Mouse (Mus musculus) left cerebral cortex, postnatal 25 days (tissue): ENCODE data around the gene Glrx5. TPM values are rescaled to one million over a fixed set of nuclear protein-coding genes. Genes with fewer than 3 reads are reported as not detected.

Source experiments
- DNase-seq, 2 experiments: peaks; one replicate each; pipeline ENCODE4 v3.0.0; 2022; ENCODE audit warnings: low spot score in 2 of 2, mixed read lengths in 1 of 2
- intact Hi-C: fragments of 180-260 bp; cut with DNase I; formaldehyde crosslinking; loops from one replicate; pipeline ENCODE4 v1.15.1; 2025
- total RNA-seq, 2 experiments: library from RNA; stranded (reverse); gene quantifications; 2 replicates each; pipeline ENCODE4 v1.2.3; 2021

The Glrx5 gene
- total RNA-seq, 2 experiments from 2014 or later, result 50.8 to 53.6 TPM

- intact Hi-C loops, result no loop called here
- DNase-seq, result no peak
These were observed 30.0 kb upstream of the Glrx5 start for GRCm38 (mm10) chr12:105002340-105003132.

DNA sequence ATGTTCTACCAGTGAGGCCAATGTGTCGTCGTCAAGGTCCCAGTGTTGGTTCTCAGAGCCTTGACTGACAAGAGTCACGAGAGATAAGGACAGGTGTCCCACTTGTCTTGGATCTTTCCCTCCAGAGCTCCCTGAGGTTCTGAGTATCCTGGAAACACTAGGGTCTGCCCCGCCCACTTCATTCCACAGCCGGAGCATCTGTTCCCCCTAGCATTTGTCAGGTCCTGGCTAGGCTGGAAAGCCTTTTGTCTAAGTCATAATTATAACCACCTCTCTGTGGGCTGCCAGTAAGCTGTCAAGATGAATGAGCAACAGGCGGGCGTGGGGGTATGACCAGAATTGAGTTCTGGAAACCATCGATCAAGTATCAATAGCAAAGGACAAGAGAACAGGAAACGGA is 29.3 kb upstream of the Glrx5 start:
- no peak for DNase-seq
- intact Hi-C loops, result no loop called here

DNA sequence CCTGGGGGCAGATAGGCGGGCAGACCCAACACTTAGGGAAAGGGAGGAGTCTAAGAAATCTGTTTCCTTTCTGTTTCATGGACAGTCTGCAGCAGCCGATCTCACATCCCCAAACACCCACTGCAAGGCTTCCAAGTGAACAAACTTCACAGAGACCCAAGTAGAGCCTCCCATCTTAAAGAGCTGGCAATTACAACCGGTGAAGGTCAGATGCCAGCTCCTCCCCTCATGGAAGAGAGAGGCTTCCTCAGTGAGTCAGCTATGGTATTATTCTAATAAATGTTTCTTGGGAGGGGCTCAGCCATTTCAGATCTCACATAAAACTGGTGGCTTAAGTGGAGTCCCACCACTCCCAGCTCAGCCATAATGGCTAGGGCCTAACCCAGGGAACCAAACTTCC is 28.8 kb upstream of the Glrx5 start:
- no peak for DNase-seq

DNA sequence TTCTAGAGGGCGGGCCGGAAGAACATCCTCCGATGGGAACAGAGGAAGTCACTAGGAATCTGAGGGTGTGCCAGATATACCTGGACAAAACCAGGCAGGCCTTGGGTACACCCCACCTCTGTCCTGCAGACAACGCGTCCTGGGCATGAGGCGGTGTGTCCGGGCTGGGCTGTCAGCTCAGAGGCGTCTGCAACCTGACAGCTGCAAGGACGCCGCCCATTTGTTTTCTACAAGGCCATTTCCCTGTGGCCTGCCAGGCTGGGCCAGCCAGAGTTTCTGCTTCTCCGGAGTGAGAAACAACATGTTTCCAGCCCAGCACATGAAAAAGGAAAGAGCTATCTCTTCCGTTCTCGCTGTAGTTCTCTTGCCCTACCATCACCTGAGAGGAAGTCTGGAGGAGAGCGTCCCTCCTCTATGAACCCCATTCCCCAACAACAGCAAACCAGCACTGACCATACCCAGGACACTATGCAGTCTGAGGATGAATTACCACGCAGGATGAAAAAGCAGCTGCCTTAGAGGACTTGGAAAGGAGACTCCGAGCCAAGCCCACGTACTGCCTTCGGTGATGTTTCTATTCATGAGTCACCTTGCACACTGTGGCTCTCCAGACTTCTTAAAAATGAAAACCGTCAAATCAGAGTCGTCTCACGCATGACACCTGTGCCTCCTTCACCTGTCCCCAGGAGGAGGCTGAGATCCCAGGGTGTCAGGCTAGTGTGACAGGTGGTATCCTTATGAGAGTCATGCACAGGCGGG is 27.4 kb upstream of the Glrx5 start:
- intact Hi-C loops, result loop anchor here (5.0 kb wide), 1 partner anchor 43 kb away; no protein-coding TSS in a partner anchor
- no peak for DNase-seq

More for the DNA sequence above, 28.8 kb upstream of the Glrx5 start:
- intact Hi-C loops, result no loop called here

GRCm38 (mm10) chr12:105005715-105005972 is 26.8 kb upstream of the Glrx5 start:
- intact Hi-C loops, result loop anchor here (5.0 kb wide), 1 partner anchor 43 kb away; no protein-coding TSS in a partner anchor
- no peak for DNase-seq

DNA sequence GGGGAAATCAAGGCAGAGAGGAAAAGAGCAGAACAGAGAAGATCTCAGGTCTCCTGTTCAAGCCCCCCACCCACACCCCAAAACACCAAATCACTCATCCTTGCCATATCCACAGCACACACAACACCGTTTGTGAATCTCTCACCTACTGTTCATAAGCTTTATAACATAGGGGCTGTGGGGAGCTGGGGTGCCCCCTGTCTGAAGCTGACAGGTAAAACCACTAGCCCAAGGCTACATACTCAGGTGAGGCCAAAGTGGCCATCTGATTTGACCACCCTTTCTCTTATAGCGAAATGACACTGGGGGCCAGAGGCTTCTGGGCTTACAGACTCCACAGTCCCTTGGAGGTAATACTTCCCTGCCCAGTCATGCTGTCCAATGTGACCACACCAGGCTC is 24.3 kb upstream of the Glrx5 start:
- intact Hi-C loops, result loop anchor here (5.0 kb wide), 1 partner anchor 46 kb away; no protein-coding TSS in a partner anchor
- DNase-seq, result no peak

DNA sequence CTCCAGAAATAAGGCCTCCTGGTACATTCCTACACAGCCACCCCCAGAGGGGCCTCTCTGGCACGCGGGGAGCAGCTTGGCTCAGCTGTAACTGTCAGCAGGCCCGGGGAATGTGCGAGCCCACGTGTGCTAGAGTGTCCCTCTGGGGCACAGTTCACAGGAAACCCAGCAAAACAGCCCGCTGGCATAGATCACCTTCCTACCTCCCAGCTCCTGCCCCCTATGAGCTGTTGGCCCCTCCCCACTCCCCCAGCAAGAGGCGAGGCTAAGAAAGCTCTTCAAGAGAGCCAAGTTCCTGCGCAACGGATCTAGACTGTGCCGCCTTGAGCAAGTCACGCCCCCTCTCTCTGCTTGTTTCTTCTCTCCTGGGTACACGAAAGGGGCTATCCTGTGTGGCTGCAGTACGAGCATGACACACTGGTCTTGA is 23.7 kb upstream of the Glrx5 start:
- intact Hi-C loops, result loop anchor here (5.0 kb wide), 1 partner anchor 46 kb away; no protein-coding TSS in a partner anchor
- DNase-seq, result no peak

DNA sequence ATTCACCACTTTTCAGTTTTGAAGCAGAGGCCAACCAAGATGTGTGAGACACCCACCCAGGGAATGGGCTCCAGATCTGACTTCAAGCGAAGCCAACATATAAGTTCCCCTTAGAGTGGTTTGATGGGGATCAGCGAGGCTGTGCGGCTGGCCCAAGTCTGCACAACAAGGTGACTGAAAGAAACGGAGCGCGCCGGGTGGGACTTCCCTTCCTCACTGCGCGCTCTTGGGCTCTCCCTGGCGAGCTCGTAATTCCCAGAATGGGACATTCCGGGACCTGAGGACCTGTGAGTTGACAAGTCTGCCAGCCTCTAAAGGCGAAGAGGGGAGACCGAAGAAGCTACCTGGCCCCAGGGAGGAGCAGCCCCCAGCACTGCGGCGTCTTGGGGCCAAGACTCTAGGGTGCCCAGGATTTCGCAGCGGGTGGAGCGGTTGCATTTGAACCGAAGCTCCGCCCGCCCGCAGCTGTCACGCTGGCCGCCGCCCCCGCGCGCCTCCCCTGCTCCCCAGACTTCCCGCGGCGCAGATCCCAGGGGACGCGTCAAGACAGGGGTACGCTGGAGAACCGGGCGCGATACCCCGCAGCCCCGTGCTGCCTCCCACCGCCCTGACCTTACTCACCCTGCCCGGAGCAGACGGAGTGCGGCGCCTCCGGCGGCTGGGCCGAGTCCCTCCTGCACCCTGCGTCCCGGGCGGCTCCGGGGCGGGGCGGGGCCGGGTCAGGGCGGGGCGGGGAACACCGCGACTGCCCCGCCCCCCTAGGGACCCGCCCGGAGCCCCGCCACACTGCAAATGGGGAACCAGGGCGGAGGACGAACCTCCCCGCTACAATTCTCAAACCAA is 22.9 kb upstream of the Glrx5 start, which contains the start of gene Syne3:
TSS of gene Syne3 (minus strand) at position 440 of the 843 bp plus-strand sequence.
- peak; percentile 43 to 66 for DNase-seq
- intact Hi-C loops, result loop anchor here (5.0 kb wide), 1 partner anchor 47 kb away; no protein-coding TSS in a partner anchor

GRCm38 (mm10) chr12:105010213-105010790 is 22.2 kb upstream of the Glrx5 start:
- intact Hi-C loops, result no loop called here
- DNase-seq, result no peak

DNA sequence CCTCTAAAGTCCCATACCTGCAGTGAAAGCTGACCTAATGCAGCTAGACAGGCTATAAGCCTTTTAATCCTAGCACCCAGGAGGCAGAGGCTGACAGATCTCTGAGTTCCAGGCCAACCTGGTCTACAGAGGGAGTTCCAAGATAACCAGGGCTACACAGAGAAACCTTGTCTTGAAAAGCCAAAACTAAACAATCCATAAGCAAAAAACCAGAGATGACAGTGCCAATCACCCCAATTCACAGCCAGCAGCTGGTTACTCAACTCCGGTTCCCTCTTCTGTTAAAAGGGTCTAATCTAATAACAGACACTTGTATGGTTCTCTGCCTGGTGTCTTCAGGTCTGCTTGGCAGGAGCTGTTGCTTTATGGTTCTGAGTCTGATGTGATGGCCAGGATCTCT is 20.9 kb upstream of the Glrx5 start:
- intact Hi-C loops, result no loop called here
- DNase-seq, result no peak

GRCm38 (mm10) chr12:105012314-105012713 is 20.2 kb upstream of the Glrx5 start:
- intact Hi-C loops, result no loop called here

GRCm38 (mm10) chr12:105013065-105013464 is 19.4 kb upstream of the Glrx5 start:
- DNase-seq, result peak; percentile 69 to 91
- intact Hi-C loops, result no loop called here

More at GRCm38 (mm10) chr12:105012314-105012713, 20.2 kb upstream of the Glrx5 start:
- DNase-seq, result no peak

DNA sequence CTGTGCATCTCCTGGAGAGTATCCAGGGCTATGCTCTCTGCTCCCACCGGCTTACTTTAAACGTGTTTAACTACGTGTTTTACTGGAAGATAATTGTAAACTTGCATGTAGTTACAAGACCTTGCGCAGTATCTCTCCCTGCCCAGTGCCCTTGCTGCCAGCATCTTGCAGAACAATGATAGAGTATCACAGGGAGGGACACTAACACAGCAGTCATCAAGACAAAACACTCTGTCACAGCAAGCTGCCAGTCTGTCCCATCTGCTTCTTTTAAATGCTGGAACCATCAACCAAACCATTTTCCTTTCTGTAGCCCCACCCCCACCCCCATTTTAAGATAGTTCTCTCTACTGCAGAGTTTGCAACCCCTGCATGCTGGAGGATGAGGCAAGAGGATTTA is 16.3 kb upstream of the Glrx5 start:
- DNase-seq, result no peak
- intact Hi-C loops, result no loop called here

DNA sequence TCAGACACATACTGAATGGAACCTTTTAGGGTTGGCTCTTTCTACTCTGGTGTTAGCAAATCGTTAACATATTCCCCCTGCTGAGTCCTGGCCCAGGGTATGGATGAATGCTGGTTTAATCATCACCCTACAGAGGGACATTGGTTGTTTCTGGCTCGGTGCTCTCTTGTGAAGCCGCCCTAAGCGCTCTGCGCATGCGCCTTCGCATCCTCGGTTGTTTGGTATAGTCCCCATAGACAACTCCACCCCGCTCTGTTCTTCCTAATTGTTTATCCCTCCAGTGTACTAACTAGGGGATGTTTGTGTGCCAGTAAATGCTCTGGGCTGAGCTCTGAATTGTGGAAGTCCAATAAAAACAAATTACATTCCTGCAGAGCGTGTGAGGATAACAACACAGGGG is 15.8 kb upstream of the Glrx5 start:
- no peak for DNase-seq
- intact Hi-C loops, result no loop called here

GRCm38 (mm10) chr12:105019359-105020219 is 12.9 kb upstream of the Glrx5 start:
- intact Hi-C loops, result loop anchor here (10.0 kb wide), 1 partner anchor 175 kb away; no protein-coding TSS in a partner anchor
- DNase-seq, result no peak

GRCm38 (mm10) chr12:105021441-105022069 is 10.9 kb upstream of the Glrx5 start:
- no peak for DNase-seq
- intact Hi-C loops, result loop anchor here (10.0 kb wide), 1 partner anchor 177 kb away; no protein-coding TSS in a partner anchor

- intact Hi-C loops, result loop anchor here (10.0 kb wide), 1 partner anchor 177 kb away; no protein-coding TSS in a partner anchor
These were observed 10.3 kb upstream of the Glrx5 start for GRCm38 (mm10) chr12:105022141-105022540.

GRCm38 (mm10) chr12:105022776-105023175 is 9.7 kb upstream of the Glrx5 start:
- no peak for DNase-seq
- intact Hi-C loops, result loop anchor here (10.0 kb wide), 1 partner anchor 178 kb away; no protein-coding TSS in a partner anchor

More at GRCm38 (mm10) chr12:105022141-105022540, 10.3 kb upstream of the Glrx5 start:
- peak in 1 of 2 experiments; percentile 40 for DNase-seq
